8 mouse cellular contexts compared by ENCODE assay signal in genomic region chr3:69655001-69655400, GRCm38 (mm10). TPM values are rescaled to one million over a fixed set of nuclear protein-coding genes. Genes with fewer than 3 reads are reported as not detected.
DNase-seq lines count a peak whose midpoint lies in the region; ATAC-seq and TF ChIP-seq lines count a peak whose summit lies in the region.

No protein-coding gene starts in this region.

- no peak for TF ChIP-seq CTCF in kidney, postnatal 0 days (IDR thresholded peaks at IDR 0.05; ENCODE audit: low read depth)

- no peaks in the 10 kb centered on the region for H3K36me3 ChIP-seq in kidney, postnatal 0 days (ENCODE audit: insufficient read depth, low read length)
- H3K36me3 ChIP-seq in hindbrain, embryonic 14.5 days (replicated peaks; ENCODE audit: control insufficient read depth, insufficient read depth): no peaks in the 10 kb centered on the region
- H3K36me3 ChIP-seq in midbrain, embryonic 16.5 days (ENCODE audit: control insufficient read depth, insufficient read depth, low read length): no peaks in the 10 kb centered on the region

- no peak overlapping the region for H3K4me3 ChIP-seq in kidney, postnatal 0 days (replicated peaks; ENCODE audit: low read depth, low read length)
- H3K4me3 ChIP-seq in hindbrain, embryonic 14.5 days (replicated peaks; ENCODE audit: low read length): no peak overlapping the region
- H3K4me3 ChIP-seq in midbrain, embryonic 16.5 days (ENCODE audit: low read depth, low read length): no peak overlapping the region

- no peaks in the 10 kb centered on the region for H3K4me1 ChIP-seq in kidney, postnatal 0 days (replicated peaks; ENCODE audit: insufficient read depth, low read length)
- H3K4me1 ChIP-seq in hindbrain, embryonic 14.5 days (replicated peaks; ENCODE audit: control insufficient read depth, insufficient read depth, low read length): no peaks in the 10 kb centered on the region
- H3K4me1 ChIP-seq in midbrain, embryonic 16.5 days (ENCODE audit: control insufficient read depth, insufficient read depth, low read length): no peaks in the 10 kb centered on the region

- H3K27me3 ChIP-seq in kidney, postnatal 0 days (ENCODE audit: insufficient read depth, low read length): no peaks in the 10 kb centered on the region
- H3K27me3 ChIP-seq in hindbrain, embryonic 14.5 days (ENCODE audit: control insufficient read depth, insufficient read depth, low read length): no peaks in the 10 kb centered on the region
- no peaks in the 10 kb centered on the region for H3K27me3 ChIP-seq in midbrain, embryonic 16.5 days (ENCODE audit: control insufficient read depth, insufficient read depth, low read depth, low read length)

- intact Hi-C loops in left cerebral cortex, postnatal 25 days (cut with DNase I): no loop called here

- no peak overlapping the region for H3K4me2 ChIP-seq in kidney, postnatal 0 days (ENCODE audit: low read length)
- H3K4me2 ChIP-seq in hindbrain, embryonic 14.5 days (replicated peaks): no peak overlapping the region
- no peak overlapping the region for H3K4me2 ChIP-seq in midbrain, embryonic 16.5 days (ENCODE audit: low read length)

- 2% methylated on average over 2 of the region's 2 CpGs for WGBS in kidney, postnatal 0 days
- WGBS in hindbrain, embryonic 14.5 days: 47% methylated on average over 2 of the region's 2 CpGs
- WGBS in midbrain, embryonic 16.5 days: 29% methylated on average over 2 of the region's 2 CpGs

- no peak overlapping the region for H3K9ac ChIP-seq in kidney, postnatal 0 days (ENCODE audit: low read depth, low read length)
- no peak overlapping the region for H3K9ac ChIP-seq in hindbrain, embryonic 14.5 days
- no peak overlapping the region for H3K9ac ChIP-seq in midbrain, embryonic 16.5 days (ENCODE audit: low read depth, low read length)

- no peak; the same call in 1 of the 2 replicates for ATAC-seq in kidney, postnatal 0 days (replicated peaks; ENCODE audit: low FRiP score, low read depth)
- no peak for ATAC-seq in hindbrain, embryonic 14.5 days (ENCODE audit: low FRiP score)
- no peak for ATAC-seq in midbrain, embryonic 16.5 days

- no peak overlapping the region for H3K27ac ChIP-seq in kidney, postnatal 0 days
- no peak overlapping the region for H3K27ac ChIP-seq in hindbrain, embryonic 14.5 days
- no peak overlapping the region for H3K27ac ChIP-seq in midbrain, embryonic 16.5 days (ENCODE audit: low read length)

- DNase-seq in adrenal gland, adult 2 months: peak; percentile 56
- no peak for DNase-seq in adrenal gland, postnatal 4 days (ENCODE audit: low spot score in 2 of 2)
- peak; percentile 36 to 44 for DNase-seq in adrenal gland, postnatal 36 days
- DNase-seq in kidney, postnatal 0 days (ENCODE audit: low spot score): peak; percentile 69
- peak; percentile 7 to 14 for DNase-seq in natural killer cell, adult 2 months (ENCODE audit: low spot score in 2 of 2)
- DNase-seq in hindbrain, embryonic 14.5 days (ENCODE audit: low spot score): no peak
- no peak for DNase-seq in left cerebral cortex, postnatal 25 days (ENCODE audit: low spot score in 2 of 2)

- H3K9me3 ChIP-seq in kidney, postnatal 0 days (replicated peaks; ENCODE audit: low read length): no peaks in the 10 kb centered on the region
- H3K9me3 ChIP-seq in hindbrain, embryonic 14.5 days (ENCODE audit: control insufficient read depth, low read length): no peaks in the 10 kb centered on the region
- H3K9me3 ChIP-seq in midbrain, embryonic 16.5 days (replicated peaks; ENCODE audit: control insufficient read depth, low read length, poor library complexity, severe bottlenecking): no peaks in the 10 kb centered on the region

RNA-seq across cellular contexts. Expression of gene B3galnt1, which starts 56.2 kb away (rescaled TPM):
- 10 to 100 TPM; 10.2 to 14.2 TPM for total RNA-seq in adrenal gland, adult 2 months (2021)
- polyA plus RNA-seq in adrenal gland, adult 2 months (2012; rRNA removed): 6.0 and 6.4 TPM in 2 replicates
- 10 to 100 TPM; 25.9 to 28.9 TPM for total RNA-seq in adrenal gland, postnatal 4 days (2021)
- 10 to 100 TPM; 10.8 to 12.7 TPM for total RNA-seq in adrenal gland, postnatal 36 days (2021)
- polyA plus RNA-seq in kidney, postnatal 0 days (2015; fragmentation: Nextera tagmentation; extraction: Ambion mirVana): 31.4 and 33.9 TPM in 2 replicates
- polyA plus RNA-seq in hindbrain, embryonic 14.5 days (2014; fragmentation: Nextera tagmentation; extraction: Ambion mirVana): 109 and 121 TPM in 2 replicates
- total RNA-seq in left cerebral cortex, postnatal 25 days (2021): 10 to 100 TPM; 55.7 to 61.2 TPM
- polyA plus RNA-seq in midbrain, embryonic 16.5 days (2015; fragmentation: Nextera tagmentation; extraction: Ambion mirVana): 115 and 118 TPM in 2 replicates

Comparison
In these comparisons a context has a peak if more than half of its experiments do, and no peak if none do; other contexts are left out.
1. DNase-seq: peak in adrenal gland, adult 2 months (single experiment), adrenal gland, postnatal 36 days (2 of 2), kidney, postnatal 0 days (single experiment) and natural killer cell, adult 2 months (2 of 2); none in adrenal gland, postnatal 4 days (0 of 2), hindbrain, embryonic 14.5 days (single experiment) and left cerebral cortex, postnatal 25 days (0 of 2).